ENCODE assay signal across 30 mouse cellular contexts in the genomic region with DNA sequence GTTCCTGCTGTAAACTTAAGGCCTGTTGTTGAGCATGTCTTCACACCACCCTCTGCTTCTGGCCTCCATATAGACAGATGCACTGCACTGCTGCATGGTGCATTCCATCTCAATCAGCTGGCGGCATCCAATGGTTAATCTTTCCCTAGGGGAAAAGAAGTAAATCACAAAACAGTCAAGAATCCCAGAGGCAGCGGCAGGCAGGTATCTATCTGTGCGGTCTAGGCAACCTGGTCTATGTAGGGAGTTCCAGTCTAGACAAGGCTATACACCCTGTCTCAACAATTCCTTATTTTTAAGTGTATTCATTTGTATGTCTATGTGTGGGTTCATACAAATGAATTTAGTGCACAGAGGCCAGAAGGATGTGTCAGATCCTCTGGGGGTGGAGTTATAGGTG.
"Had no signal": no experiment of that assay in that cellular context is flagged by ENCODE, and none has a peak within 500 bp of the region (broad histone marks: within the 10 kb centered on the region; RNA-seq: fewer than 3 reads in every experiment).

No protein-coding gene starts in this region.

- H3K9ac ChIP-seq: limb, embryonic 12.5 days; limb, embryonic 13.5 days; limb, embryonic 15.5 days; liver, embryonic 12.5 days; liver, embryonic 13.5 days; liver, embryonic 14.5 days; liver, embryonic 15.5 days; liver, postnatal 0 days; lung, embryonic 14.5 days; lung, embryonic 15.5 days; midbrain, embryonic 12.5 days; midbrain, embryonic 13.5 days; neural tube, embryonic 12.5 days had no signal

- DNase-seq: left cerebral cortex, postnatal 4 days; liver; liver, embryonic 13.5 days; liver, postnatal 0 days; lung, adult 18-20 months; lung, adult 2 months; lung, embryonic 14.5 days; lung, postnatal 10 days; lung, postnatal 14 days; lung, postnatal 36 days; lung, postnatal 4 days; midbrain, embryonic 14.5 days had no signal

- H3K4me1 ChIP-seq: limb, embryonic 10.5 days; limb, embryonic 12.5 days; limb, embryonic 13.5 days; limb, embryonic 15.5 days; liver, embryonic 12.5 days; liver, embryonic 13.5 days; liver, embryonic 15.5 days; lung, embryonic 15.5 days; midbrain, embryonic 10.5 days; midbrain, embryonic 12.5 days; midbrain, embryonic 13.5 days; neural tube, embryonic 12.5 days had no signal

- ATAC-seq: liver, embryonic 12.5 days; liver, postnatal 0 days; lung, postnatal 0 days; midbrain, embryonic 13.5 days; midbrain, embryonic 16.5 days had no signal

- H3K4me2 ChIP-seq: limb, embryonic 12.5 days; limb, embryonic 13.5 days; limb, embryonic 15.5 days; liver, embryonic 11.5 days; liver, embryonic 12.5 days; liver, embryonic 13.5 days; liver, embryonic 15.5 days; lung, embryonic 14.5 days; lung, embryonic 15.5 days; midbrain, embryonic 12.5 days; midbrain, embryonic 13.5 days; neural tube, embryonic 12.5 days had no signal

- H3K27me3 ChIP-seq: limb, embryonic 12.5 days; limb, embryonic 13.5 days; limb, embryonic 15.5 days; liver, embryonic 12.5 days; liver, embryonic 13.5 days; liver, embryonic 15.5 days; lung, embryonic 15.5 days; megakaryocyte, embryonic 14.5 days; midbrain, embryonic 12.5 days; midbrain, embryonic 13.5 days; neural tube, embryonic 12.5 days had no signal

- H3K27ac ChIP-seq: limb, embryonic 10.5 days; limb, embryonic 12.5 days; limb, embryonic 13.5 days; limb, embryonic 15.5 days; liver, embryonic 12.5 days; liver, embryonic 13.5 days; liver, embryonic 14.5 days; liver, embryonic 15.5 days; lung, embryonic 15.5 days; macrophage; midbrain, embryonic 10.5 days; midbrain, embryonic 12.5 days; midbrain, embryonic 13.5 days; neural tube, embryonic 12.5 days had no signal

- H3K9me3 ChIP-seq: limb, embryonic 10.5 days; limb, embryonic 12.5 days; limb, embryonic 13.5 days; limb, embryonic 15.5 days; liver, embryonic 12.5 days; liver, embryonic 13.5 days; liver, embryonic 15.5 days; lung, embryonic 15.5 days; megakaryocyte, embryonic 14.5 days; midbrain, embryonic 10.5 days; midbrain, embryonic 12.5 days; midbrain, embryonic 13.5 days; neural tube, embryonic 12.5 days had no signal

- H3K4me3 ChIP-seq: limb, embryonic 10.5 days; limb, embryonic 12.5 days; limb, embryonic 13.5 days; limb, embryonic 15.5 days; liver, embryonic 12.5 days; liver, embryonic 13.5 days; liver, embryonic 15.5 days; lung, embryonic 15.5 days; megakaryocyte, embryonic 14.5 days; midbrain, embryonic 10.5 days; midbrain, embryonic 12.5 days; midbrain, embryonic 13.5 days; myocyte; neural tube, embryonic 12.5 days had no signal
